Mouse (Mus musculus): ENCODE results near the gene Rgs2. TPM values are rescaled to one million over a fixed set of nuclear protein-coding genes. Genes with fewer than 3 reads are reported as not detected.

Gene Rgs2
- polyA plus RNA-seq, 1 experiment from 2014 or later = 154 TPM

GRCm38 (mm10) chr1:144002036-144002714, 1.8 kb downstream of the Rgs2 start:
- 89% methylated on average over 6 of the region's 6 CpGs for WGBS (ENCODE audit: missing documents)
- Histone ChIP-seq H3K79me2 (ENCODE audit: inconsistent target) (peaks cover 21% of the 10 kb centered on the region), H3K27ac (peak overlapping the region; percentile 92), H3K4me3 (ENCODE audit: inconsistent target) (peak overlapping the region; percentile 97), H3K36me3 (ENCODE audit: inconsistent target) (0 out of 2 replicates have a peak, but pooled peaks cover 12% of the 10 kb centered on the region)

GRCm38 (mm10) chr1:144000246-144000645, 3.7 kb downstream of the Rgs2 start:
- 94% methylated on average over 4 of the region's 4 CpGs for WGBS (ENCODE audit: missing documents)
- H3K36me3 ChIP-seq (ENCODE audit: inconsistent target) = 0 out of 2 replicates have a peak, but pooled peaks cover 12% of the 10 kb centered on the region
- H3K4me3 ChIP-seq (ENCODE audit: inconsistent target) = no peak overlapping the region
- peaks cover 21% of the 10 kb centered on the region for H3K79me2 ChIP-seq (ENCODE audit: inconsistent target)
- no peak overlapping the region for H3K27ac ChIP-seq

- WGBS (ENCODE audit: missing documents) = 21% methylated on average over 7 of the region's 7 CpGs
- Histone ChIP-seq H3K79me2 (ENCODE audit: inconsistent target) (peaks cover 21% of the 10 kb centered on the region), H3K27ac (no peak overlapping the region), H3K4me3 (ENCODE audit: inconsistent target) (no peak overlapping the region), H3K36me3 (ENCODE audit: inconsistent target) (0 out of 2 replicates have a peak, but pooled peaks cover 12% of the 10 kb centered on the region)
These were observed 4.5 kb downstream of the Rgs2 start for GRCm38 (mm10) chr1:143999371-143999920.

GRCm38 (mm10) chr1:143993026-143993425, 10.9 kb downstream of the Rgs2 start:
- Histone ChIP-seq H3K36me3 (ENCODE audit: inconsistent target) (no peaks in the 10 kb centered on the region), H3K27ac (no peak overlapping the region), H3K79me2 (ENCODE audit: inconsistent target) (no peaks in the 10 kb centered on the region), H3K4me3 (ENCODE audit: inconsistent target) (no peak overlapping the region)
- WGBS (ENCODE audit: missing documents) = 89% methylated on average over 1 of the region's 1 CpGs

- H3K27ac ChIP-seq = no peak overlapping the region
- no peaks in the 10 kb centered on the region for H3K79me2 ChIP-seq (ENCODE audit: inconsistent target)
- H3K4me3 ChIP-seq (ENCODE audit: inconsistent target) = no peak overlapping the region
- H3K36me3 ChIP-seq (ENCODE audit: inconsistent target) = no peaks in the 10 kb centered on the region
- WGBS (ENCODE audit: missing documents) = 47% methylated on average over 2 of the region's 2 CpGs
These were observed 11.4 kb downstream of the Rgs2 start for GRCm38 (mm10) chr1:143992528-143992927.

GRCm38 (mm10) chr1:143990263-143990662, 13.7 kb downstream of the Rgs2 start:
- no peak overlapping the region for H3K27ac ChIP-seq
- no peaks in the 10 kb centered on the region for H3K79me2 ChIP-seq (ENCODE audit: inconsistent target)
- 48% methylated on average over 5 of the region's 5 CpGs for WGBS (ENCODE audit: missing documents)
- no peaks in the 10 kb centered on the region for H3K36me3 ChIP-seq (ENCODE audit: inconsistent target)
- no peak overlapping the region for H3K4me3 ChIP-seq (ENCODE audit: inconsistent target)

GRCm38 (mm10) chr1:143989773-143990172, 14.2 kb downstream of the Rgs2 start:
- Histone ChIP-seq H3K27ac (no peak overlapping the region), H3K79me2 (ENCODE audit: inconsistent target) (no peaks in the 10 kb centered on the region), H3K36me3 (ENCODE audit: inconsistent target) (no peaks in the 10 kb centered on the region), H3K4me3 (ENCODE audit: inconsistent target) (no peak overlapping the region)
- 100% methylated on average over 1 of the region's 5 CpGs for WGBS (ENCODE audit: missing documents)

- no peaks in the 10 kb centered on the region for H3K36me3 ChIP-seq (ENCODE audit: inconsistent target)
- no peak overlapping the region for H3K27ac ChIP-seq
- H3K79me2 ChIP-seq (ENCODE audit: inconsistent target) = no peaks in the 10 kb centered on the region
- 9% methylated on average over 6 of the region's 6 CpGs for WGBS (ENCODE audit: missing documents)
- no peak overlapping the region for H3K4me3 ChIP-seq (ENCODE audit: inconsistent target)
These were observed 15.2 kb downstream of the Rgs2 start for GRCm38 (mm10) chr1:143988756-143989155.

- Histone ChIP-seq H3K79me2 (ENCODE audit: inconsistent target) (no peaks in the 10 kb centered on the region), H3K36me3 (ENCODE audit: inconsistent target) (no peaks in the 10 kb centered on the region), H3K27ac (0 out of 2 replicates have a peak overlapping the region, but pooled peaks have one; percentile 15), H3K4me3 (ENCODE audit: inconsistent target) (no peak overlapping the region)
- 65% methylated on average over 6 of the region's 6 CpGs for WGBS (ENCODE audit: missing documents)
These were observed 18.9 kb downstream of the Rgs2 start for GRCm38 (mm10) chr1:143984988-143985625.

GRCm38 (mm10) chr1:143982765-143983312, 21.1 kb downstream of the Rgs2 start:
- Histone ChIP-seq H3K79me2 (ENCODE audit: inconsistent target) (no peaks in the 10 kb centered on the region), H3K36me3 (ENCODE audit: inconsistent target) (no peaks in the 10 kb centered on the region), H3K4me3 (ENCODE audit: inconsistent target) (no peak overlapping the region), H3K27ac (no peak overlapping the region)
- WGBS (ENCODE audit: missing documents) = 87% methylated on average over 3 of the region's 3 CpGs

GRCm38 (mm10) chr1:143982085-143982764, 21.7 kb downstream of the Rgs2 start:
- WGBS (ENCODE audit: missing documents) = 77% methylated on average over 2 of the region's 2 CpGs
- Histone ChIP-seq H3K36me3 (ENCODE audit: inconsistent target) (no peaks in the 10 kb centered on the region), H3K79me2 (ENCODE audit: inconsistent target) (no peaks in the 10 kb centered on the region), H3K4me3 (ENCODE audit: inconsistent target) (no peak overlapping the region), H3K27ac (no peak overlapping the region)

GRCm38 (mm10) chr1:143980811-143981210, 23.1 kb downstream of the Rgs2 start:
- Histone ChIP-seq H3K79me2 (ENCODE audit: inconsistent target) (no peaks in the 10 kb centered on the region), H3K36me3 (ENCODE audit: inconsistent target) (no peaks in the 10 kb centered on the region), H3K4me3 (ENCODE audit: inconsistent target) (no peak overlapping the region), H3K27ac (no peak overlapping the region)

- Histone ChIP-seq H3K4me3 (ENCODE audit: inconsistent target) (no peak overlapping the region), H3K79me2 (ENCODE audit: inconsistent target) (no peaks in the 10 kb centered on the region), H3K36me3 (ENCODE audit: inconsistent target) (no peaks in the 10 kb centered on the region), H3K27ac (no peak overlapping the region)
- WGBS (ENCODE audit: missing documents) = 19% methylated on average over 2 of the region's 2 CpGs
These were observed 29.3 kb downstream of the Rgs2 start for GRCm38 (mm10) chr1:143974637-143975036.

- H3K27ac ChIP-seq = no peak overlapping the region
- no peak overlapping the region for H3K4me3 ChIP-seq (ENCODE audit: inconsistent target)
- no peaks in the 10 kb centered on the region for H3K36me3 ChIP-seq (ENCODE audit: inconsistent target)
- H3K79me2 ChIP-seq (ENCODE audit: inconsistent target) = no peaks in the 10 kb centered on the region
- 85% methylated on average over 3 of the region's 3 CpGs for WGBS (ENCODE audit: missing documents)
These were observed 41.7 kb downstream of the Rgs2 start for GRCm38 (mm10) chr1:143962301-143962700.

Data from macrophage (primary cell).